Mouse (Mus musculus) adipocyte (in vitro differentiated cells): ENCODE results near the gene Scnm1.
A peak's percentile ranks its signal among the peaks of the same experiment; 100 is the strongest.

ENCODE experiments used
- DNase-seq: peaks from one replicate; pipeline ENCODE4 v3.0.0-alpha.2; 2016; ENCODE audit warnings: low spot score

The Scnm1 gene

GRCm38 (mm10) chr3:95133680-95134101 lies at the start of gene Scnm1, which contains the start of gene Lysmd1:
TSS of gene Scnm1 (minus strand) at chr3:95134011.
TSS of gene Lysmd1 (plus strand) at chr3:95134088.
- DNase-seq, result peak; percentile 95

DNA sequence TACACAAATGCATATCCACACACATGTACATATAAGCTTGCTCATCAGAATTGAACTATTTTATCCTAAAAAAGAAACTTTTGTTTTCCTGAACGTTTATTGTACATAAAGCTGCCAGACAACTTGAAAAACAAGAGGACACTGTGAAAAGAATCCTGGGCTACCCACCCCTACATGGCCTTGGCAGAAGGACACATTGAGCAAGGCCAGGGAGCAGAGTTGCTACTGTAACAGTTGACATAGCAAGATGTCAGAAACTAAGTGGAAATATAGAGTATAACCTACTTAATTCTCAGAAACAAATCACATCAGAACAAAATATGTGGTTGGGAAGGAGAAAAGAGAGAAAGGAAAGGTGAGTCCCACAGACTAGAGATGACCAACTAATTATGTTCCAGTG lies 48.0 kb upstream of the Scnm1 start:
- no peak for DNase-seq

DNA sequence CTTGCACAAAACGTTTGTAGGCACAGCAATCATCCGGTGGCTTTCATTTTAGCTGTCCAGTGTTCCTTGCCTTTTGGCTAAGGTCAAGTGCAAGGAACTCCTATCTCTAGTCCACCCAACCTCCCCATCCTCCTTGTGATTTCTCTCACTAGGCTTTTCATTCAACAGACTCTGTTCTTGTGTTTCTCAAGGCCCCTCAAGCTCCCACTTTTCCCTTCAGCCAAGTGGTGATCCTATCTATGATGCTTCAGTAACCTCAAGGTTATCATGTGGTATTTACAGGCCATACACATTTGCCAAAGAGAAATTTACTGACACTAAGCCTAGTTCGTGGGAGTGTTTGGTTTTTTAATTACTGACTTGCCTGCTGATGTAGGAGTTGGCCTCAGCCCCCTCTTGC lies 46.1 kb upstream of the Scnm1 start:
- DNase-seq, result no peak

- DNase-seq, result no peak
Measured at GRCm38 (mm10) chr3:95178948-95179347, 45.1 kb upstream of the Scnm1 start.

GRCm38 (mm10) chr3:95177583-95177982 lies 43.8 kb upstream of the Scnm1 start:
- DNase-seq, result no peak

GRCm38 (mm10) chr3:95176500-95176899 lies 42.7 kb upstream of the Scnm1 start:
- no peak for DNase-seq

DNA sequence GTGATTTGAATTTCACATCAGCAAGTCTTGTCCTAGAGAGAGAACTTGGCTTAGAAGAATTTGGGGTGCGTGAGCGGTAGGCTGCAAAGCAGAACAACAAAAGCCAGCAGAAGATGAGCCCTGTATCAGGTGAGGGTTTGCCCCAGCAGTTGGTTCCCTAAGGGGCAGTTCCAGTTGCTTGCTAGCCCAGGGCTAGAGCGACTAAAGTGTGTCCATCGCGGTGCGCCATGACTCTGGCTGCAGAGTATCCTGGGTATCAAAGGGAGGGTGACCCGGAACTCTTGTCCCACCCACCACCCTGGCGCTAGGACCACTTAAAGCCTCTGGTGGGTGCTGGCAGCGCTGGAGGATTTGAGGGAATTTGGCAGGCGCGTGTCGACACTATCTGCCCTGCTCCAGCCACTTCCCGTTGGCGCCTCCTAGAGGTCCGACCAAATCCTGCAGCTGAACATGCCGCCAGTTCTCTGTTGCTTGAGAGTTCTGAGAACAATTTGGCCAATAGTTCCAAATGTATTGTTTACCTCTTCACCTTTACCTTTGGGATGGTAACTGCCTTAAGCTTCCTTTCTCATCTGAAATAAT lies 40.3 kb upstream of the Scnm1 start:
- no peak for DNase-seq

GRCm38 (mm10) chr3:95173256-95173949 lies 39.6 kb upstream of the Scnm1 start:
- DNase-seq, result no peak

DNA sequence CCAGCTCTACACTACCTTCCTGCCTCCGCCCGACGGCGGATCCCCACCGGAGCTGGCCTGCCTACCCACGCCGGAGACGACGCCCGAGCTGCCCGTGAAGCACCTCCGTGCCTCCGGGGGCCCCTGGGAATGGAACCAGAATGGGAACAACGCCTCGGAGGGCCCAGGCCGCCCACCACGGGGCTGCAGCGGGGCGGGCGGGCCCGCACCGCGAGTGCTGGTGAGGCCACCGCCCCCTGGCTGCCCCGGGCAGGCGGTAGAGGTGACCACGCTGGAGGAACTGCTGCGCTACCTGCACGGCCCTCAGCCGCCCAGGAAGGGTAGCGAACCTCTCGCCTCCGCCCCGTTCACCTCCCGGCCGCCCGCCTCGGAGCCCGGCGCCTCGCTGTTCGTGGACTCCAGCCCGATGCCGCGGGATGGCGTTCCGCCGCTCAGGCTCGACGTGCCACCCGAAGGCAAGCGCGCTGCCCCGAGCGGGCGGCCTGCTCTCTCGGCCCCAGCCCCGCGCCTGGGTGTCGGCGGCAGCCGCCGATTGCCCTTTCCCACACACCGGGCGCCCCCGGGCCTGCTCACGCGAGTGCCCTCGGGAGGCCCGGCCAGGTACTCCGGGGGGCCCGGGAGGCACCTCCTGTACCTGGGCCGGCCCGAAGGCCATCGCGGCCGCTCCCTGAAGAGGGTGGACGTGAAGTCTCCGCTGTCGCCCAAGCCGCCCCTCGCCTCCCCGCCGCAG lies 38.9 kb upstream of the Scnm1 start:
- DNase-seq, result no peak

- DNase-seq, result no peak
Measured at GRCm38 (mm10) chr3:95171105-95171504, 37.3 kb upstream of the Scnm1 start.

GRCm38 (mm10) chr3:95169996-95170395 lies 36.2 kb upstream of the Scnm1 start:
- DNase-seq, result no peak

DNA sequence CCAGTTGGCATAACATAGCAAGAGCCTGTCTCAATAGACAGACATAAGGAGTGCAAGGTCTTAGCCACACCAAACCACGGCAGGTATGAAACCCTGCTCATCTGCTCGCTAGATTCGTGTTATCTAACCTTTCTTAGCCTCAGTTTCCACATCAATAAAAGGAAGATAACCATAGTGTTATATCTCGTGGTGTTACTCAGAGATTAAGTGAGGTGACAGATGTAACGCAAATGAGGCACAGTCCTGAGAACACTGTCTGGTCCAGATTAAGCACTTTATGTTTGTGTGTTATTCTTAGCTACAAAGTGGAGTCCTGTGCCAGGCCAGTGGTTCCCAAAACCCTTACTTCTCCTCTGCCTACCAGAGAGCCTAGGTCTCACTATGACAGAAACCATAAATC lies 31.0 kb upstream of the Scnm1 start:
- DNase-seq, result no peak

DNA sequence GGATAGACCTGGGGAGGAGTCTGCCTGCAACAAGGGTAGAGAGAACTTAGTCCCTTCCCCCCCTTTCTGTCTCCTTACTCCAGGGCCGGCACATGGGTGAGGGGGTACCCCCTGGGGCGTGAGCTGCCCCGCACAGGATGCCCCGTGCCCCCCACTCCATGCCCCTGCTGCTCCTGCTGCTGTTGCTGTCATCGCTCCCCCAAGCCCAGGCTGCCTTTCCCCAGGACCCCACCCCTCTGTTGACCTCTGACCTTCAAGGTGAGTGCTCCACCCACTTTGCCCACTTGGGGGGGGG lies 30.4 kb upstream of the Scnm1 start:
- DNase-seq, result no peak

DNA sequence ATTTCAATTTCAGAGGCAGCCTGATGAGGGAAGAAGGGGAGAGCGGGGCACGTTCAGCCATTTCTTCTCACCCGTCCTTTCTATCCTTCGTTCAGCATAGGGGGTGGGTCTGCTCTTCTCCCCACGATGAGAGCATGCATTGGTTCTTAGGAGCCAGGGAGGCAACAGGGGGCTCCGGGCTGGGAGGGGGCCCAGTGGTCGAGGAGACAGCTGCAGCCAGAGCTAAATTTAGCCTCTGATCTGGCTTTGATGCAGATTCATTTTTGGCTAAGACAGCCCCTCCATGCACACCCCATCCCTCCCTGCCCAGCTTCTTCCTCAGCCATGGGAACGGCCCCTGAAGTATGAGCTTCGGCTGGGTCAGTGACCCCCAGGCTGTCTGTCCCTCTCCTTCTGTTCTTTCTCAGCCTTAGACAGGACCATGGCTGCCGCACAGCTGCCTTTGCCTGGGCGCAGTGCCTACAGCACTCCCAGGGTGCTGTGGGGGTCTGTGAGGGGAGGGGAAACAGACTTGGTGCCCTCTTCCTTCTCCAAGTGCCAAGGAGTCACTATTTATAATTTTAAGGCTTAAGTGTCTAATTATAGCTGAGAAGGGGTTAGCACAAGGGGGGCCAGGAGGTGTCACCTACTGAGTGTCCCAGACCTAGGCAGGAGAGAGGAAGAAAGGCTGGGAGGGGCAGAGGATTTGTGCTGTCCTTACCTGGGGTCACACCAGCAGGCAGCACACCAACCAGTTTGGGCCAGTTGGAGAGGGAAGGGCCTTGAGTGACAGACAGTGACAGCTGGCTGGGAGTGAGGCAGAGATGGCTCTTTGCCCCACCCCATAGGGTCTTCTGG lies 29.8 kb upstream of the Scnm1 start:
- no peak for DNase-seq

GRCm38 (mm10) chr3:95162345-95162628 lies 28.5 kb upstream of the Scnm1 start:
- no peak for DNase-seq

- no peak for DNase-seq
Measured at GRCm38 (mm10) chr3:95161618-95162344, 28.0 kb upstream of the Scnm1 start.

DNA sequence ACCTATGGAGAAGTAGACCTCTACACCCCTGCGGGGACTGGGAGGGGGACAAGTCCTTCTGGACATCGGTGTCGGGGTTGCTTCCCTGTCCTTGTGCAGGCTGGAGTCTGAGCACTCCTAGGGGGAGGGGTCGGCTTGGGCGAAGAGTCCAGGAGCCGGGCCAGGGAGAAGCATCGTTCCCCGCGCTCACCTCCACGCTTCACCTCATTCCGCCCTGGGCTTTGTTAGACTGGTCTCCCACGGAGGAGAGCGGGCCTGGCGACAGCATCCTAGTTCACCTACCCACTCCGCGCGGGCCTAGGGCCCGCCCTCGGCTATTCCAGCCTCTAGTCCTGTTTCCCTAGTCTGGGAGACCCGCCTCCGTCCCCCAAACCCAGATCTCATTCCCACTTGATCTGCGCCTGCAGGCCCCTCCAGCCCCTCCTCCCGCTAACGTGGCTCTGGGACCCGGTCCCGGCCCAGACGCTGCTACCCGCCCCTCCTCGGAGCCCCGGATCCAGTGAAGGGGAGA lies 27.3 kb upstream of the Scnm1 start:
- no peak for DNase-seq

DNA sequence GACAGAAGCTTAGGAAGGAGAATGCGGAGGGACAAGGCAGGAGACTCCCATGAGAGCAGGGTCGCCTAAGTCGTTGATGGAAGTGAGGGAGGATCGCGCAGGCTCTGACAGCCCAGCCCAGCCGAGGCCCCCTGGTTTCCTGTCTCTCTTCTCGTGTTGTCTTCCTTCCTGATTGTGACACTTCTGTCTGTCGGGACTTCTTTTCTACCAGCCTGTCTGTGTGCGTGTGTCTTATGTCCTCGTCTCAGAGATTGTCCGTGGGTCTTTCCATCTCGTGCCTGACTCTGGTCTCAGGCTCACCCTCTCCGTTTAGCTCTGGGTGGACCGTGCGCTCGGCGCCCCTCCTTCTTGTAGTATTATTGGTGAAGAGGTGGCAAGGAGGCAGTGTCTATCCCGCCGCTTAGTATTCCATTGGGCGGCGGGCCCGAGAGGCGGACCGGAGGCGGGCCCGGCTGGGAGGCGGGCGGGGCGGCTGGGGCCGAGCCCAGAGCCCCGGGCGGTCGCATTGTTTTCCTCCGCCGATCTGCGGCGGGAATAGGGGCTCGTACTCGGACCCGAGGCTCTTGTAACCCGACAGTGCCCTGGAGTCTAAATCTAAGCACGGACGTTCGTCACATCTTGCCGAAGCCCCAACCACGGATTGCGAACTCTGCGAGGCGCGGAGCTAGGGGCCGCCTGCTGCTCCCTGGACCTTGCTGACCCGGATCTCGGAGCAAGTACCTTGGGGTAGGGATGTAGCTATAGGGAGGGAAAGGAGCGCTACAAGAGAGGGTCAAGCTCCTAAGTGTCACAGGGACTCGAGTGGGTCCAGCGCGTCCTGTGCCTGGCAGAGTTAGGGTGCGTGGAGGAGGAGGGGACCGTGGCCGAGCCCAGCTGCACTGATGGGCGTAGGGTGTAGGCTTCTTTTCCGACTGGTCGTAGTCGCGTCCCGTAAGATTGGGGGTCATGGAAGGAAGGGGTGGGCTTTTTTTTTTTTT lies 26.5 kb upstream of the Scnm1 start, which contains the start of gene Sema6c:
Gene Sema6c, plus strand, starts transcription at position 471 of the 977 bp plus-strand sequence.
- DNase-seq, result peak; percentile 85

DNA sequence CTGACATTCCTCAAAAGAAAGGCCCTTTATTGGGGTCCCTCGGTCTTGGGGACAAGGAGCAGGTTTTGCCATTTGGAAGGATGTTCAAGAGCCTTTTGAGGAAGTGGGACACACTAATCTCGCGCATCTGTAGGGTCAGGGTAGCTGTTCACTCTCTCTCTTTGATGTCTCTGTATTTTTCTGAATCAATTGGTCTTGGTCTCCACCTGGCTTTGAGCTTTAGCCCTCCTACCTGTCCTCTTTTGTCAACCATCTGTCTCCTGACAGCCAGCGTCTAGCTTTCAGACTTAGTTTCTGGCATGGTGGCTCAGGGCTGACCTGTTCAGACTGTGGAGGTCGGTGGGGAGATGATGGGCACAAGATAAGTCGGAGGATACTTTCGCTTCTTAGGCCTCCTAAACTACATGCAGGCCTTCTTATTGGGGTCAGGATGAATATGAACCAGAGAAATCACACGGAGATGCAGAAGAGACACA lies 25.7 kb upstream of the Scnm1 start:
- DNase-seq, result no peak

DNA sequence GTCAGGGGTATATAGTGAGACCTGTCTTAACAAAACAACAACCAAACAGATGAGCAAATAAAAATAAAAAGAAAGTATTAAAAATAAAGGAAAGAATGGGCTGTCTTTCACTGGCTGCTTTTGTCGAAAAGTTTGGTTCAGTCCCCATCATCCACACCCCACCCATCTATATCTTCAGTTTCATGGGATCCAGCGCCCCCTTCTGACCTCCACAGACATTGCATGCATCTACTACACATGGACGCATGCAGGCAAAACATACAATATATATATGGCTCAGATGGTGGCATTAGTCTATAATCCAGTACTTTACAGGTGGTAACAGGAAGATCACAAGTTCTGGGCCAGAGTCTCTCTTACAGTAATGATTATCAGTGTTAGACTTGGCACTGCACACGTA lies 20.1 kb upstream of the Scnm1 start:
- no peak for DNase-seq
